Mouse (Mus musculus): ENCODE results near the gene Fyb2.
A peak's percentile ranks its signal among the peaks of the same experiment; 100 is the strongest.
"Not testable (repeated sequence)": the region's sequence is repeated elsewhere in the genome, so short reads cannot be mapped to it uniquely, and the experiment has no call there.

Gene Fyb2

GRCm38 (mm10) chr4:104939535-104939934, 26.3 kb downstream of the Fyb2 start:
- no peak for DNase-seq (ENCODE audit: low read depth, low spot score)

- DNase-seq (ENCODE audit: low read depth, low spot score): no peak
Measured at GRCm38 (mm10) chr4:104941895-104942294, 28.6 kb downstream of the Fyb2 start.

GRCm38 (mm10) chr4:104944482-104944881, 31.2 kb downstream of the Fyb2 start:
- no peak for DNase-seq (ENCODE audit: low read depth, low spot score)

- DNase-seq (ENCODE audit: low read depth, low spot score): no peak
Measured at GRCm38 (mm10) chr4:104948886-104949285, 35.6 kb downstream of the Fyb2 start.

GRCm38 (mm10) chr4:104949304-104949703, 36.0 kb downstream of the Fyb2 start:
- DNase-seq (ENCODE audit: low read depth, low spot score): peak; percentile 54

- no peak for DNase-seq (ENCODE audit: low read depth, low spot score)
Measured at GRCm38 (mm10) chr4:104951280-104951878, 38.1 kb downstream of the Fyb2 start.

GRCm38 (mm10) chr4:104956691-104957090, 43.4 kb downstream of the Fyb2 start:
- DNase-seq (ENCODE audit: low read depth, low spot score): peak; percentile 24

GRCm38 (mm10) chr4:104961431-104961830, 48.2 kb downstream of the Fyb2 start:
- DNase-seq (ENCODE audit: low read depth, low spot score): no peak

- DNase-seq (ENCODE audit: low read depth, low spot score): no peak
Measured at GRCm38 (mm10) chr4:104972606-104973005, 59.4 kb downstream of the Fyb2 start.

- no peak for DNase-seq (ENCODE audit: low read depth, low spot score)
Measured at GRCm38 (mm10) chr4:104975162-104975830, 62.0 kb downstream of the Fyb2 start.

GRCm38 (mm10) chr4:104985960-104986632, 72.8 kb downstream of the Fyb2 start:
- no peak for DNase-seq (ENCODE audit: low read depth, low spot score)

GRCm38 (mm10) chr4:104987631-104988030, 74.4 kb downstream of the Fyb2 start:
- DNase-seq (ENCODE audit: low read depth, low spot score): no peak

- DNase-seq (ENCODE audit: low read depth, low spot score): peak; percentile 43
Measured at GRCm38 (mm10) chr4:104988102-104988501, 74.8 kb downstream of the Fyb2 start.

GRCm38 (mm10) chr4:104988709-104989108, 75.5 kb downstream of the Fyb2 start:
- DNase-seq (ENCODE audit: low read depth, low spot score): no peak

- peak; percentile 80 for DNase-seq (ENCODE audit: low read depth, low spot score)
Measured at GRCm38 (mm10) chr4:104990016-104990415, 76.8 kb downstream of the Fyb2 start.

GRCm38 (mm10) chr4:104990686-104991085, 77.4 kb downstream of the Fyb2 start:
- no peak for DNase-seq (ENCODE audit: low read depth, low spot score)

- no peak for DNase-seq (ENCODE audit: low read depth, low spot score)
Measured at GRCm38 (mm10) chr4:104992271-104992670, 79.0 kb downstream of the Fyb2 start.

GRCm38 (mm10) chr4:104993140-104993874, 80.1 kb downstream of the Fyb2 start:
- DNase-seq (ENCODE audit: low read depth, low spot score): no peak

- DNase-seq (ENCODE audit: low read depth, low spot score): no peak
Measured at GRCm38 (mm10) chr4:104999702-105000101, 86.4 kb downstream of the Fyb2 start.

GRCm38 (mm10) chr4:105001736-105002135, 88.5 kb downstream of the Fyb2 start:
- DNase-seq (ENCODE audit: low read depth, low spot score): no peak

GRCm38 (mm10) chr4:105004135-105004534, 90.9 kb downstream of the Fyb2 start:
- no peak for DNase-seq (ENCODE audit: low read depth, low spot score)

- DNase-seq (ENCODE audit: low read depth, low spot score): not testable (repeated sequence)
Measured at GRCm38 (mm10) chr4:105004649-105005048, 91.4 kb downstream of the Fyb2 start.
